Mouse (Mus musculus) urinary bladder, postnatal 14 days (tissue): ENCODE data around the gene Smad1.

Source experiments
- DNase-seq: peaks from one replicate; pipeline ENCODE4 v3.0.0; 2021; ENCODE audit warnings: low spot score

The Smad1 gene

DNA sequence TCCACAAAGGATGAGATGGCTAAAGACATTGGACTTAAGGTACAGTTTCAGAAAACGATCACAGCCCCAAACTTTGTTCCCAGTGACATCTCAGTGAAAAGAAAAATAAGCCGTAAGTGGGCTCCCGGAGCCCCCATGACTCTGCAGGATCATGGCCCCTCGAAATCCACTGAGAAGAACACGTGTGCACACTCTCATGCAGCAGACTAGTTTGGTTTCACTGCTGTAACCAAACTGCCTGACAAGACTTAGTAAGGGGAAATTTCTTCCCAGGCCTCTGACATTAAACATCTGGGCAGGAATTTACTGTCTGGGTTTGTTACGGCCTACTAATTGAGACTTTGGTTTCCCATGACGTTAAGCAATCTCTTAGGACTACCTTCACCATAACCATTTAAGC, 45.3 kb downstream of the Smad1 start:
- no peak for DNase-seq

GRCm38 (mm10) chr8:79351916-79352315, 47.4 kb downstream of the Smad1 start:
- DNase-seq, result no peak

GRCm38 (mm10) chr8:79350805-79351204, 48.5 kb downstream of the Smad1 start:
- no peak for DNase-seq

DNA sequence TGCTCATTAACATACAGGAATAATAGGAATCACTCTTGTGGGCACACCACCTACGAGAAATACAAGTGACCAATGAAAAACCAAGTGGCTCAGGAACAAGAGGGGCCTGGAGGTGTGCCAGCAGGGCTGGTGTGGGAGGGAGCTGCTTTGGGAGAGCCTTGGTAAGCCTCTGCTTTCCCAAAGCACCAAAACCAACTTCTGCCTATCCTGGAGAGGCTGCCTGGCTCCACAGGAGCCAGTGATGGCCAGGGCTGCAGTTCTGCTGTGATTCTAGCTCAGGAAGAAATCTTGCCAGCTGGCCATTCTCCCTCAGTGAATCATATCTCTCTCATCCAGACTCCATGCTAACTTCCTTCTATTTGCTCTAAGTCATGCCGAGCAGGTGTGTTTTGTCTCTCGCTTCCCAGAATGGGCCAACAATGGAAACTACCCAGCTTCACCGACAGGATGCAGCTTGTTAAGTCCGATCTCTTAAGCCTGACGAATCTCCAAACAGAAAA, 49.2 kb downstream of the Smad1 start:
- peak; percentile 87 for DNase-seq

DNA sequence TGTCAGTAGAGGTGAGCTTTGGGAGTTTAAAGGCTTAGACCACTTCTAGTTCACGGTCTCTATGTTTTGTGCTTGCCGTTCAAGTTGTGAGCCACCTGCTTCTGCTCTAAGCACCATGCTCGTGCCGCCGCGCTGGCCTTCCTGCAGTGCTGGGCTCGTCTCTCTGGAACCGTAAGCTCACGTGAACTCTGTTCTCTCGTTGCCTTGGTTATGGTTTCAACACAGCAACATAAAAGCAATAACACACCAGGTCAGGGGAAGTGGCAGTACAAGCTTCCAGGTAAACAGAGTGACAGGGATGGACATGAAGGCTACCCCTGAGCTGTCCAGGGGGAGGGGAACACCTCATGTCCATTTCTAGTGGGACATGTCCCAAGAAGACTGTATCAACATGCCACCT, 52.9 kb downstream of the Smad1 start:
- no peak for DNase-seq

DNA sequence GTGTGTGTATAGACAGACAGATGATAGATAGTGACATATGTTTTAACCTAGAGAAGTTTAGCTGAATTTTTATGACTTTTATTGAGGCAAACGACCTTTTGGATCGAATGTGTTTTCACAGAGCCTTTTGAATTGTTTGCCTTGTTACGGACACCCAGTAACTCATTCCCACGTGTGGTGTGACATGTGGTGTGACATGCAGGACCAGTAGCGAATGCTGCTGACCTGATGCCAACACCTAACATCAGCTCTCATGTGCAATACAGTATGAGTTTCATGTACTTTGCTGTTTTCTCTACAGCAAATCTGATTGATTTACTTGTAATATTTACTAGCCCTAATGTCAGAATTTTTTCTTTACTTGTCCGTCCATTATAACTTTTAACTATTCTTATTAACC, 53.5 kb downstream of the Smad1 start:
- no peak for DNase-seq

GRCm38 (mm10) chr8:79341236-79341635, 58.1 kb downstream of the Smad1 start:
- DNase-seq, result no peak

DNA sequence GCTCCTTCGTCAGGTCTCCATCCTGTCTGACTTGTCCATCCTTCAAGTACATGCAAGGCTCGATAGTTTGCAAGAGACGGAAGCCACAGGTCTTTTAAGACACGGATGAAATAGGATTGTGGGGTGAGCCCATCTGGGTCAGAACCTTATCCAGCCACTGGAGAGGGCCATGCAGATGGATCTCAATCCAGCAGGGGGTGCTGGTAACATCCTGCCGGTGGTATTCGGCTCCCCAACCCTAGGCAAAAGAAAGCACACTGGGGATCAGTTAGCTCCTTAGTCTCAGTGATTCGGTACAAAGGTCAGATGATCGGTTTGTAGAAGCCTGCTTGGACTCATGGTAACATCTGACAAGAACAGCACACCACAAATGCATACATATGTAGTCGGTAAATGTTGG, 59.8 kb downstream of the Smad1 start:
- peak; percentile 49 for DNase-seq

GRCm38 (mm10) chr8:79338619-79339018, 60.7 kb downstream of the Smad1 start:
- DNase-seq, result no peak

GRCm38 (mm10) chr8:79332109-79332900, 67.0 kb downstream of the Smad1 start:
- no peak for DNase-seq

GRCm38 (mm10) chr8:79331571-79331970, 67.7 kb downstream of the Smad1 start:
- DNase-seq, result no peak

GRCm38 (mm10) chr8:79331017-79331416, 68.3 kb downstream of the Smad1 start:
- no peak for DNase-seq

DNA sequence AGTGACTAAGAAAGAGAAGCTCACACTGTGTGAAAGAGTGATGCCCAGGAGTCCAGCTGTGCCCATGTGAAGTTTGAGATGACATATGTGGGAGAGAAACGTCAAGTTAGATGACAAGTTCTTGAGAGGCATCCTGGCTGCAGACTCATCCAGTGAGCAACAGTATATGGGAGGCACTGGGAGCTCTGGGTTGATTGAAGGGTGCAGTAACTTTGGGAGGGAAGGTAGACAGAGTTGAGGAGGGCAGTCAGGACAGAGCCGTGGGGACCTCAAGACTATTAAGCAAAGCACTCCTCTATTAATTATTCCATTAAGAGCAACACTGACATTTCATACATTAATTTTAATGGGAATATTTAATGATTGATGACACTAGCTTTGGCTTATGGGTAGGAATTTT, 69.6 kb downstream of the Smad1 start:
- no peak for DNase-seq

- no peak for DNase-seq
Observed at GRCm38 (mm10) chr8:79329182-79329581, 70.1 kb downstream of the Smad1 start.

- no peak for DNase-seq
Observed at GRCm38 (mm10) chr8:79325510-79325909, 73.8 kb downstream of the Smad1 start.

GRCm38 (mm10) chr8:79324928-79325327, 74.4 kb downstream of the Smad1 start:
- no peak for DNase-seq

DNA sequence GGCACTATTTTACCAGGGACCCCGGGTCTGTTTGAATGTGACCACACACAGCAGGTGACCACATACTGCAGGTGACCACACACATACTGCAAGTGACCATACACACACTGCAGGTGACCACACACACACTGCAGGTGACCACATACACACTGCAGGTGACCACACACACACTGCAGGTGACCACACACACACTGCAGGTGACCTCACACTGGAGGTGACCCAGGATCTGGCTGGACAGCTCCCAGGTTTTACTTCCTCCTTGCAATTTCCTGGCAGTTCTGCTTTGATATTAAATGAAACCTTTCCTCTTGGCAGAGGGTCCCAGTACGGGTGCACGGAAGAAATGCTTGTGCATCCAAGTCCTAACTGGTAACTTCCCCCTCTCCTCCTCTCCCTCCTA, 75.3 kb downstream of the Smad1 start:
- DNase-seq, result peak; percentile 33

GRCm38 (mm10) chr8:79323121-79323520, 76.2 kb downstream of the Smad1 start:
- no peak for DNase-seq

DNA sequence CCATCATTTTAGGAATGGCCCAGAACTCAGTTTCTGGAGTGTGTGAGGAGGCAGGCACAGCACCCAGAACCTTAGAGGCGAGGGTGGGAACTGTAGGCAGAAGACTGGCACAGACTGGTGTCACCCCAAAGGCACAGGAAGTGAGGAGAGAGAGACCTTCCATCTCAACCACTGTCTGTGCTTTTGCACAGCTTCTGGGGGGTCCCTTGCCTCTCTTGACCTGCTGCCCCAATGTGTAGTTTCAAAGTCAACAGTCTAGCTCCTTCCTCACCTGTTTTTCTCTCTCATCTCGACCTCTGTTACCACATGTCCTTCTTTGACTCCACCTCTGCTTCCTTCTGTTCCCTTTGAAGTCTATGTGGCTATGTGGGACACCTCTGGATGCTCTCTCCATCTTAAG, 88.5 kb downstream of the Smad1 start:
- no peak for DNase-seq

DNA sequence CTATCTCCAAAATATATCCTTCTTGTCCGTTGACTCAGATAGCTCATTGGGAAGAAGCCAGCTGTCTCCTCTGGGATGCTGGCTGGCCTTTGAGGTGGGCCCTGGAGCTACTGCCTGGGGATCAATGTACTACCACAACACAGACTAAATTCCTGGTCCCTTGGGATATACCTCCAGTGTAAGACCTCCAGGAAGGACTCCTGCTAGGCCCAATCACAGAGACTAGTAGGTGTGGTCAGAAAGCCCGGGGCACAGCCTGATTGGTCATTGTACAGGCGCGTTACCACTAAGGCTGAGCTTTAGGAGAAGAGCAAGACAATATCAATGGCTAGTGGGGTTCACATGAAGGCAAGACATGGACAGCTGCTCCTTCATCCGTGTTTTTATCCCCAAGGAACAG, 93.4 kb downstream of the Smad1 start:
- DNase-seq, result no peak

GRCm38 (mm10) chr8:79301548-79301947, 97.8 kb downstream of the Smad1 start:
- DNase-seq, result no peak

DNA sequence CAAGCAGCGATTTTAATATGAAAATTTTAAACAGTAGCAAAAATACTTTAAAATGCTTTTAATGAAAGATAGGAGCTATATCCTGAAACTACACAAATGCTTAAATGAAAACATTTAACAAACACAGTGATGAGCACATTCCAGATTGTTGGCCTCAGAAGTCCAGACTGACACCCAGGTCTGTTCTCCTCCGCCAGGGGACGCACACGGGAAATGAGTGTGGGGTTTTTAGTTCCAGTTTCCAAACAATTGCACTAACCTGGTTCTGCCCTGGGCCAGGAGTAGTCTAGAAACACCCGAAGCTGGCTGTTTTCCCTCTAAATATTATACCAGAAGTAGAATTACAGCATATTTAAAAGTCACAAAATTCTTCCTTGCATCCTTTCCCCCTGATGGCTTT, 99.6 kb downstream of the Smad1 start:
- no peak for DNase-seq

DNA sequence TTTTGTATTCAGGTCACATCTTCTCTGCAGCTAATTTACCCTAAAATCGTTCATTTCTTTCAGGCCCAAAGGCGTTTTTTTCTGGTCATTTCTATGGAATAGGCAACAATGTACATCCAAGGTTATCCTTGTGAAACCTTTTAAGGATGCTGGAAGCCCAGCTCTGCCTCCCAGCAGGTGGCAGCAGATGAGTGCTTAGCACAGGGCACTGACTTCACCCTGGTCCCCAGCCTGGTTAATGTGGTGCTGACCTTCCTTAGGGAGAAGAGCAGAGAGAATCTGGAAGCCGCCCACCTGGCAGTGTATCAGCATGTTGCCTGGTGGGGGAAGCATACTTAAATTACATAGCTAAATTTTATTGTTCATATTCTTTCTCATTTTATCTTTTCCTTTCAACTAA, 101.6 kb downstream of the Smad1 start:
- DNase-seq, result peak; percentile 80
